Mouse (Mus musculus) embryonic facial prominence, embryonic 11.5 days (tissue): ENCODE results near the gene Sart3. TPM values are rescaled to one million over a fixed set of nuclear protein-coding genes. Genes with fewer than 3 reads are reported as not detected.

Experiments
- ATAC-seq: fragments of 200-750 bp; cut with Nextera tagmentation; replicated peaks from 2 replicates; pipeline ENCODE4 v1.8.0; 2017; ENCODE audit warnings: low read depth; ENCODE audit not compliant: insufficient number of reproducible peaks, low FRiP score, low TSS enrichment
- DNase-seq: peaks from one replicate; pipeline ENCODE4 v3.0.0-alpha.2; 2015; ENCODE audit warnings: low spot score
- H3K27ac ChIP-seq: fragments of 300-500 bp; sonication (generic); replicated peaks from 2 replicates; pipeline ENCODE4 v1.5.1; 2014; ENCODE audit warnings: mild to moderate bottlenecking, low read depth, low read length, control low read depth
- H3K27me3 ChIP-seq: fragments of 300-500 bp; sonication (generic); 2 replicates; pipeline ENCODE4 v1.6.1; 2014; ENCODE audit warnings: mild to moderate bottlenecking, low read length, moderate library complexity, mixed read lengths; ENCODE audit not compliant: control insufficient read depth, insufficient read depth
- H3K36me3 ChIP-seq: fragments of 300-500 bp; sonication (generic); replicated peaks from 2 replicates; pipeline ENCODE4 v1.6.1; 2014; ENCODE audit warnings: low read depth, mild to moderate bottlenecking, low read length, moderate library complexity, mixed read lengths; ENCODE audit not compliant: control insufficient read depth, insufficient read depth
- H3K4me1 ChIP-seq: fragments of 300-500 bp; sonication (generic); 2 replicates; pipeline ENCODE4 v1.6.1; 2014; ENCODE audit warnings: low read length, mixed read lengths; ENCODE audit not compliant: control insufficient read depth, insufficient read depth
- H3K4me2 ChIP-seq: fragments of 300-500 bp; sonication (generic); 2 replicates; pipeline ENCODE4 v1.6.1; 2014; ENCODE audit warnings: low read depth, mild to moderate bottlenecking, control low read depth, low read length, moderate library complexity
- H3K4me3 ChIP-seq: fragments of 300-500 bp; sonication (generic); 2 replicates; pipeline ENCODE4 v1.5.1; 2014; ENCODE audit warnings: low read depth, low read length, control low read depth
- H3K9ac ChIP-seq: fragments of 300-500 bp; sonication (generic); replicated peaks from 2 replicates; pipeline ENCODE4 v1.6.1; 2014; ENCODE audit warnings: mild to moderate bottlenecking, control low read depth, low read length
- H3K9me3 ChIP-seq: fragments of 300-500 bp; sonication (generic); replicated peaks from 2 replicates; pipeline ENCODE4 v1.6.1; 2016; ENCODE audit warnings: mild to moderate bottlenecking, low read length, inconsistent platforms, mixed read lengths; ENCODE audit not compliant: control insufficient read depth
- WGBS: fragments of 180-500 bp; shearing (Covaris S2); extraction: QIAGEN DNeasy Blood & Tissue Kit; methylation state at CpG from one replicate; pipeline ENCODE4 v1.1.7; 2014; 5-methylcytosine and 5-hydroxymethylcytosine counted together
- polyA plus RNA-seq: library from polyadenylated mRNA; unstranded; fragments of >200 nt; fragmentation: Nextera tagmentation; extraction: Ambion mirVana; gene quantifications from 2 replicates; pipeline ENCODE4 v1.2.1, GENCODE M21; 2014

Sart3 gene
- 52.4 and 55.4 TPM in 2 replicates for polyA plus RNA-seq

- peak within 1 kb of the TSS; percentile 78 for H3K4me2 ChIP-seq
- H3K9me3 ChIP-seq, result no peaks in the 10 kb centered on the region
- peak within 1 kb of the TSS; percentile 94 for H3K9ac ChIP-seq
- peak within 1 kb of the TSS; percentile 91 for H3K27ac ChIP-seq
- under 1% methylated on average over 47 of the region's 49 CpGs for WGBS
- 0 out of 2 replicates have a peak, but pooled peaks cover 2% of the 10 kb centered on the region for H3K4me1 ChIP-seq
- ATAC-seq, result peak; percentile 68
- no peaks in the 10 kb centered on the region; the same call in none of the 2 replicates for H3K36me3 ChIP-seq
- peak; percentile 97 for DNase-seq
- H3K4me3 ChIP-seq, result peak within 1 kb of the TSS; percentile 83
- H3K27me3 ChIP-seq, result no peaks in the 10 kb centered on the region
Measured at GRCm38 (mm10) chr5:113772450-113772895, at the start of gene Sart3, which contains the start of gene Iscu. TSS of gene Sart3 (minus strand) at chr5:113772510. TSS of gene Iscu (plus strand) at chr5:113772748.

GRCm38 (mm10) chr5:113818572-113818971 is 46.3 kb upstream of the Sart3 start:
- Histone ChIP-seq H3K36me3 (no peaks in the 10 kb centered on the region), H3K9me3 (no peaks in the 10 kb centered on the region), H3K27ac (no peak overlapping the region), H3K4me1 (no peaks in the 10 kb centered on the region), H3K4me2 (no peak overlapping the region), H3K9ac (no peak overlapping the region), H3K4me3 (no peak overlapping the region), H3K27me3 (no peaks in the 10 kb centered on the region)
- DNase-seq, result no peak
- 65% methylated on average over 14 of the region's 14 CpGs for WGBS
- ATAC-seq, result no peak

- no peaks in the 10 kb centered on the region for H3K36me3 ChIP-seq
- H3K4me1 ChIP-seq, result no peaks in the 10 kb centered on the region
- H3K27me3 ChIP-seq, result no peaks in the 10 kb centered on the region
- no peak overlapping the region for H3K4me3 ChIP-seq
- H3K9ac ChIP-seq, result no peak overlapping the region
- DNase-seq, result peak; percentile 91
- H3K27ac ChIP-seq, result no peak overlapping the region
- ATAC-seq, result no peak
- 14% methylated on average over 15 of the region's 15 CpGs for WGBS
- no peak overlapping the region for H3K4me2 ChIP-seq
- H3K9me3 ChIP-seq, result no peaks in the 10 kb centered on the region
Measured at GRCm38 (mm10) chr5:113815638-113816152, 43.4 kb upstream of the Sart3 start.

GRCm38 (mm10) chr5:113815041-113815389 is 42.7 kb upstream of the Sart3 start:
- Histone ChIP-seq H3K9me3 (no peaks in the 10 kb centered on the region), H3K9ac (no peak overlapping the region), H3K36me3 (no peaks in the 10 kb centered on the region), H3K4me3 (no peak overlapping the region), H3K4me2 (no peak overlapping the region), H3K4me1 (no peaks in the 10 kb centered on the region), H3K27ac (no peak overlapping the region), H3K27me3 (no peaks in the 10 kb centered on the region)
- 49% methylated on average over 11 of the region's 11 CpGs for WGBS
- ATAC-seq, result no peak
- no peak for DNase-seq

GRCm38 (mm10) chr5:113814111-113815040 is 42.1 kb upstream of the Sart3 start:
- no peak for ATAC-seq
- WGBS, result 32% methylated on average over 27 of the region's 27 CpGs

GRCm38 (mm10) chr5:113813608-113814007 is 41.3 kb upstream of the Sart3 start:
- Histone ChIP-seq H3K36me3 (no peaks in the 10 kb centered on the region), H3K4me3 (no peak overlapping the region), H3K4me1 (no peaks in the 10 kb centered on the region), H3K9me3 (no peaks in the 10 kb centered on the region), H3K27ac (no peak overlapping the region), H3K4me2 (no peak overlapping the region), H3K9ac (no peak overlapping the region), H3K27me3 (no peaks in the 10 kb centered on the region)
- no peak for ATAC-seq
- 26% methylated on average over 9 of the region's 9 CpGs for WGBS
- DNase-seq, result no peak

More at GRCm38 (mm10) chr5:113814111-113815040, 42.1 kb upstream of the Sart3 start:
- Histone ChIP-seq H3K9me3 (no peaks in the 10 kb centered on the region), H3K36me3 (no peaks in the 10 kb centered on the region), H3K4me1 (no peaks in the 10 kb centered on the region), H3K4me2 (no peak overlapping the region), H3K4me3 (no peak overlapping the region), H3K9ac (no peak overlapping the region), H3K27me3 (no peaks in the 10 kb centered on the region), H3K27ac (no peak overlapping the region)
- DNase-seq, result no peak

GRCm38 (mm10) chr5:113812638-113813037 is 40.3 kb upstream of the Sart3 start:
- DNase-seq (no peak), ATAC-seq (no peak)
- Histone ChIP-seq H3K36me3 (no peaks in the 10 kb centered on the region), H3K9me3 (no peaks in the 10 kb centered on the region), H3K4me2 (no peak overlapping the region), H3K4me1 (peaks cover 3% of the 10 kb centered on the region), H3K27me3 (no peaks in the 10 kb centered on the region), H3K9ac (no peak overlapping the region), H3K4me3 (no peak overlapping the region), H3K27ac (no peak overlapping the region)
- WGBS, result 98% methylated on average over 2 of the region's 2 CpGs
